Mouse (Mus musculus) Muller cell, postnatal 12 days (primary cell): ENCODE measurements at regions not wholly inside any gene's neighbourhood (a gene's known extent, or its start where the extent isn't known, plus 50 kb on each side); places are given as distances from the start of the nearest gene placed in this dataset.

Source experiments
- DNase-seq: peaks from one replicate; pipeline ENCODE4 v3.0.0-alpha.2; 2015; ENCODE audit errors: inconsistent ontology term

- no peak for DNase-seq
Observed at GRCm38 (mm10) chr7:71289702-71290101, 61.6 kb downstream of the Gm10295 start.

- peak; percentile 7 for DNase-seq
Observed at GRCm38 (mm10) chr7:71289266-71289665, 62.0 kb downstream of the Gm10295 start.

- no peak for DNase-seq
Observed at GRCm38 (mm10) chr7:71287441-71287840, 63.8 kb downstream of the Gm10295 start.

- no peak for DNase-seq
Observed at GRCm38 (mm10) chr7:71284246-71284645, 67.0 kb downstream of the Gm10295 start.

- DNase-seq: no peak
Observed at GRCm38 (mm10) chr7:71283419-71283818, 67.9 kb downstream of the Gm10295 start.

GRCm38 (mm10) chr7:71266101-71266500, 85.2 kb downstream of the Gm10295 start:
- no peak for DNase-seq

- DNase-seq: no peak
Observed at GRCm38 (mm10) chr7:71264115-71264514, 87.2 kb downstream of the Gm10295 start.

GRCm38 (mm10) chr7:71249669-71250068, 101.6 kb downstream of the Gm10295 start:
- no peak for DNase-seq

GRCm38 (mm10) chr7:71249216-71249615, 102.1 kb downstream of the Gm10295 start:
- no peak for DNase-seq

GRCm38 (mm10) chr7:71247922-71248321, 103.4 kb downstream of the Gm10295 start:
- DNase-seq: no peak

- DNase-seq: no peak
Observed at GRCm38 (mm10) chr7:71242379-71242911, 108.8 kb downstream of the Gm10295 start.

GRCm38 (mm10) chr7:71239207-71239606, 112.1 kb downstream of the Gm10295 start:
- DNase-seq: no peak

- DNase-seq: no peak
Observed at GRCm38 (mm10) chr7:71236334-71236733, 115.0 kb downstream of the Gm10295 start.

- DNase-seq: no peak
Observed at GRCm38 (mm10) chr7:71234176-71234769, 117.0 kb downstream of the Gm10295 start.

GRCm38 (mm10) chr7:71232821-71233815, 118.2 kb downstream of the Gm10295 start:
- no peak for DNase-seq

- no peak for DNase-seq
Observed at GRCm38 (mm10) chr7:71230901-71231477, 120.3 kb downstream of the Gm10295 start.

- no peak for DNase-seq
Observed at GRCm38 (mm10) chr7:71229183-71229582, 122.1 kb downstream of the Gm10295 start.

GRCm38 (mm10) chr7:71224320-71224865, 126.9 kb downstream of the Gm10295 start:
- DNase-seq: no peak

- DNase-seq: no peak
Observed at GRCm38 (mm10) chr7:71223513-71224319, 127.6 kb downstream of the Gm10295 start.

- DNase-seq: no peak
Observed at GRCm38 (mm10) chr7:71217344-71217743, 133.9 kb downstream of the Gm10295 start.

- peak; percentile 36 for DNase-seq
Observed at GRCm38 (mm10) chr7:71216808-71217207, 134.5 kb downstream of the Gm10295 start.
